Mouse (Mus musculus): ENCODE data around the gene Nfic. TPM values are rescaled to one million over a fixed set of nuclear protein-coding genes. Genes with fewer than 3 reads are reported as not detected.

The Nfic gene
- polyA plus RNA-seq, 1 experiment from 2014 or later, result 21.1 TPM

GRCm38 (mm10) chr10:81435436-81435835, 20.0 kb downstream of the Nfic start:
- WGBS (ENCODE audit: insufficient replicate concordance), result 69% methylated on average over 3 of the region's 3 CpGs
- Histone ChIP-seq H3K36me3 (replicated peaks; ENCODE audit: insufficient read depth, low read length) (no peaks in the 10 kb centered on the region), H3K9me3 (ENCODE audit: low read length) (no peaks in the 10 kb centered on the region), H3K27ac (ENCODE audit: low read depth) (no peak overlapping the region), H3K4me3 (ENCODE audit: low read depth, low read length) (no peak overlapping the region), H3K4me2 (ENCODE audit: low read depth, low read length) (no peak overlapping the region), H3K27me3 (ENCODE audit: insufficient read depth, low read length) (peaks cover 6% of the 10 kb centered on the region; the same call in 1 of the 2 replicates), H3K9ac (replicated peaks) (no peak overlapping the region), H3K4me1 (ENCODE audit: insufficient read depth) (peaks cover 20% of the 10 kb centered on the region)
- no peak for TF ChIP-seq CTCF (IDR thresholded peaks at IDR 0.05; ENCODE audit: low read depth)
- no peak for TF ChIP-seq EP300 (IDR thresholded peaks at IDR 0.05; ENCODE audit: low read depth)
- DNase-seq (peak; percentile 14), ATAC-seq (no peak)

- Histone ChIP-seq H3K9me3 (ENCODE audit: low read length) (no peaks in the 10 kb centered on the region), H3K4me3 (ENCODE audit: low read depth, low read length) (no peak overlapping the region), H3K4me2 (ENCODE audit: low read depth, low read length) (no peak overlapping the region), H3K36me3 (replicated peaks; ENCODE audit: insufficient read depth, low read length) (no peaks in the 10 kb centered on the region), H3K27me3 (ENCODE audit: insufficient read depth, low read length) (peaks cover 6% of the 10 kb centered on the region; the same call in 1 of the 2 replicates), H3K4me1 (ENCODE audit: insufficient read depth) (peaks cover 24% of the 10 kb centered on the region), H3K9ac (replicated peaks) (no peak overlapping the region), H3K27ac (ENCODE audit: low read depth) (no peak overlapping the region)
- TF ChIP-seq CTCF (IDR thresholded peaks at IDR 0.05; ENCODE audit: low read depth), result no peak
- no peak for TF ChIP-seq EP300 (IDR thresholded peaks at IDR 0.05; ENCODE audit: low read depth)
- peak; percentile 18 for DNase-seq
- WGBS (ENCODE audit: insufficient replicate concordance), result 40% methylated on average over 15 of the region's 15 CpGs
- no peak for ATAC-seq
These were observed 20.8 kb downstream of the Nfic start for GRCm38 (mm10) chr10:81434361-81435263.

- Histone ChIP-seq H3K4me1 (ENCODE audit: insufficient read depth) (peaks cover 33% of the 10 kb centered on the region), H3K27ac (ENCODE audit: low read depth) (0 out of 2 replicates have a peak overlapping the region, but pooled peaks have one; percentile 5), H3K27me3 (ENCODE audit: insufficient read depth, low read length) (peaks cover 6% of the 10 kb centered on the region; the same call in 1 of the 2 replicates), H3K9me3 (ENCODE audit: low read length) (no peaks in the 10 kb centered on the region), H3K36me3 (replicated peaks; ENCODE audit: insufficient read depth, low read length) (no peaks in the 10 kb centered on the region), H3K4me2 (ENCODE audit: low read depth, low read length) (peak overlapping the region; percentile 59), H3K9ac (replicated peaks) (no peak overlapping the region), H3K4me3 (ENCODE audit: low read depth, low read length) (no peak overlapping the region)
- 62% methylated on average over 26 of the region's 26 CpGs for WGBS (ENCODE audit: insufficient replicate concordance)
- TF ChIP-seq CTCF (IDR thresholded peaks at IDR 0.05; ENCODE audit: low read depth) (peak; percentile 26; the same call in 1 of the 2 replicates), EP300 (IDR thresholded peaks at IDR 0.05; ENCODE audit: low read depth) (no peak)
- peak; percentile 30 for DNase-seq
- ATAC-seq, result no peak
These were observed 21.7 kb downstream of the Nfic start for GRCm38 (mm10) chr10:81433541-81434289.

- Histone ChIP-seq H3K36me3 (replicated peaks; ENCODE audit: insufficient read depth, low read length) (no peaks in the 10 kb centered on the region), H3K4me3 (ENCODE audit: low read depth, low read length) (no peak overlapping the region), H3K4me1 (ENCODE audit: insufficient read depth) (peaks cover 33% of the 10 kb centered on the region), H3K27me3 (ENCODE audit: insufficient read depth, low read length) (peaks cover 6% of the 10 kb centered on the region; the same call in 1 of the 2 replicates), H3K27ac (ENCODE audit: low read depth) (no peak overlapping the region), H3K9ac (replicated peaks) (0 out of 2 replicates have a peak overlapping the region, but pooled peaks have one; percentile 3), H3K4me2 (ENCODE audit: low read depth, low read length) (peak overlapping the region; percentile 59), H3K9me3 (ENCODE audit: low read length) (no peaks in the 10 kb centered on the region)
- ATAC-seq (peak; percentile 81), DNase-seq (peak; percentile 90)
- WGBS (ENCODE audit: insufficient replicate concordance), result 5% methylated on average over 17 of the region's 17 CpGs
- TF ChIP-seq CTCF (IDR thresholded peaks at IDR 0.05; ENCODE audit: low read depth), result no peak
- peak; percentile 90 for TF ChIP-seq EP300 (IDR thresholded peaks at IDR 0.05; ENCODE audit: low read depth)
These were observed 22.6 kb downstream of the Nfic start for GRCm38 (mm10) chr10:81432868-81433262.

- Histone ChIP-seq H3K9ac (replicated peaks) (no peak overlapping the region), H3K9me3 (ENCODE audit: low read length) (no peaks in the 10 kb centered on the region), H3K4me3 (ENCODE audit: low read depth, low read length) (no peak overlapping the region), H3K27me3 (ENCODE audit: insufficient read depth, low read length) (peaks cover 10% of the 10 kb centered on the region), H3K36me3 (replicated peaks; ENCODE audit: insufficient read depth, low read length) (no peaks in the 10 kb centered on the region), H3K4me2 (ENCODE audit: low read depth, low read length) (peak overlapping the region; percentile 52), H3K27ac (ENCODE audit: low read depth) (no peak overlapping the region), H3K4me1 (ENCODE audit: insufficient read depth) (peaks cover 33% of the 10 kb centered on the region)
- TF ChIP-seq EP300 (IDR thresholded peaks at IDR 0.05; ENCODE audit: low read depth) (no peak), CTCF (IDR thresholded peaks at IDR 0.05; ENCODE audit: low read depth) (no peak)
- DNase-seq, result peak; percentile 13
- ATAC-seq, result no peak
- 60% methylated on average over 21 of the region's 21 CpGs for WGBS (ENCODE audit: insufficient replicate concordance)
These were observed 23.1 kb downstream of the Nfic start for GRCm38 (mm10) chr10:81432169-81432867.

Measured in liver, postnatal 0 days (tissue).